Mouse (Mus musculus): ENCODE measurements around the gene Fam180a. TPM values are rescaled to one million over a fixed set of nuclear protein-coding genes. Genes with fewer than 3 reads are reported as not detected.
A peak's percentile ranks its signal among the peaks of the same experiment; 100 is the strongest.
"Not testable (repeated sequence)": the region's sequence is repeated elsewhere in the genome, so short reads cannot be mapped to it uniquely, and the experiment has no call there.

Gene Fam180a
- 0.10 and 0.18 TPM in 2 replicates for polyA plus RNA-seq (2016; fragmentation: Nextera tagmentation; extraction: Ambion mirVana)

DNA sequence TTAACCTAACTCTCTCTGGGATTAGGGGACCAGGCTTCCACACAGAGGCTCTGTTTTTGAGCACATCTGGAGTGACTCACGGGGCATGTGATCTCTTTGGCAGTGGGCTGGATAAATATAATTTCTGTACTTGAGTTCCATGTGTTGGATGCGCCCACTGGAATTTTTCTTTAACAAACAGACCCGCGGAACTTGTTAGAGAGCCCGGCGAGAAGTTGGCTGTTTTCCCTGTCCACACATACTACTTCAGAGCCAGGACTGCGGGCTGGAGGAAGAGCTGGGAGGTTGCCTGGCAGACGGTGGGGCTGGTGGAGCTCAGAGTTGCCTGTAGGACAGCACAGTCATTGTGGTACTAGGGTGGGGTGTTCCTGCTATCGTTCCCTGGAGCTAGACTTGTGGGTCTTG is at the start of gene Fam180a:
TSS of gene Fam180a (minus strand) at position 31 of the 405 bp plus-strand sequence.
- Histone ChIP-seq H3K36me3 (no peaks in the 10 kb centered on the region), H3K27ac (replicated peaks) (no peak within 1 kb of the TSS), H3K9me3 (no peaks in the 10 kb centered on the region), H3K4me1 (no peaks in the 10 kb centered on the region), H3K4me2 (replicated peaks) (no peak within 1 kb of the TSS), H3K4me3 (no peak within 1 kb of the TSS), H3K27me3 (no peaks in the 10 kb centered on the region), H3K9ac (replicated peaks) (no peak within 1 kb of the TSS)
- no peak for ATAC-seq (ENCODE audit: low FRiP score, low read depth)
- 81% methylated on average over 9 of the region's 9 CpGs for WGBS

DNA sequence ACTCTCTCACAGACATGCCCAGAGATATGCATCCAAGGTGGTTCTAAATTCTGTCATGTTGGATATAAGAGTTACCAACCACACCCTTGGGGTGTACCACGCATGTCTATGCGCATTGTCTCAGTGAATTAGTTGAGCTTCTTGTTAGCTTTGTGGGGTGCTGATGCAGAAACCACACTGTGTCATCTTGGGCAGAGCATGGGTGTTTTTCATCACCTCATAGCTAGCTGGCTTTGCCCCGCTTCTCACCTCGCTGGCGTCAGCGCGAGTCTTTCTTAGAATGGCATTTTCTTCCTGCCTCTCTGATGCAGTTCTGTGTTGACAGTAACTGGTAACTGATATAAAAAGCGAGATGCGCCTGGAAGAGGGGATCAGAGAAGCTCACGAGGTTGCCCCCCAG is 48.1 kb upstream of the Fam180a start:
- H3K4me1 ChIP-seq, result no peaks in the 10 kb centered on the region
- H3K27ac ChIP-seq (replicated peaks), result no peak overlapping the region
- H3K36me3 ChIP-seq, result no peaks in the 10 kb centered on the region
- no peaks in the 10 kb centered on the region for H3K9me3 ChIP-seq
- no peak overlapping the region for H3K9ac ChIP-seq (replicated peaks)
- H3K27me3 ChIP-seq, result no peaks in the 10 kb centered on the region
- no peak overlapping the region for H3K4me2 ChIP-seq (replicated peaks)
- H3K4me3 ChIP-seq, result no peak overlapping the region
- ATAC-seq (ENCODE audit: low FRiP score, low read depth), result no peak
- 93% methylated on average over 10 of the region's 10 CpGs for WGBS

DNA sequence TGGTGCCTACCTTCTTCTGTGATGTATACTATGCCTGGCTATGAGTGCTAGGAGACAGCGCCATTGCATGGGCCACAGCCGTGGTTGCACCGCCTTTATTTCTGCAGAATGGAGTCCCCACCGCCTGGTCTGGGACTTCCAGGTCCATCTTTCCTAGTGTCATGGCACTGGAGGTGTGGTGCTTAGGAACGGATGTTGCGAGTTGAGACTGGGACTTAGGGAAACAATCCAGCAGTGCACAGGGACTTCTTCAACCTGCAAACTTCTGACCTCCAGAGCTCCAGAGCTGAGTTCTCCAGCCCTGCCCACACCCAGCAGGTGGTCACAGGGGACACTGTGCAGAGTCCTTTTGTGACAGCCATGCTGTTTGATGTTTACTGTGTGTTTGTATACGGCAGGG is 44.4 kb upstream of the Fam180a start:
- Histone ChIP-seq H3K9me3 (no peaks in the 10 kb centered on the region), H3K4me1 (no peaks in the 10 kb centered on the region), H3K27me3 (no peaks in the 10 kb centered on the region), H3K4me3 (no peak overlapping the region), H3K4me2 (replicated peaks) (no peak overlapping the region), H3K36me3 (no peaks in the 10 kb centered on the region), H3K27ac (replicated peaks) (no peak overlapping the region), H3K9ac (replicated peaks) (no peak overlapping the region)
- 93% methylated on average over 7 of the region's 7 CpGs for WGBS
- no peak for ATAC-seq (ENCODE audit: low FRiP score, low read depth)

DNA sequence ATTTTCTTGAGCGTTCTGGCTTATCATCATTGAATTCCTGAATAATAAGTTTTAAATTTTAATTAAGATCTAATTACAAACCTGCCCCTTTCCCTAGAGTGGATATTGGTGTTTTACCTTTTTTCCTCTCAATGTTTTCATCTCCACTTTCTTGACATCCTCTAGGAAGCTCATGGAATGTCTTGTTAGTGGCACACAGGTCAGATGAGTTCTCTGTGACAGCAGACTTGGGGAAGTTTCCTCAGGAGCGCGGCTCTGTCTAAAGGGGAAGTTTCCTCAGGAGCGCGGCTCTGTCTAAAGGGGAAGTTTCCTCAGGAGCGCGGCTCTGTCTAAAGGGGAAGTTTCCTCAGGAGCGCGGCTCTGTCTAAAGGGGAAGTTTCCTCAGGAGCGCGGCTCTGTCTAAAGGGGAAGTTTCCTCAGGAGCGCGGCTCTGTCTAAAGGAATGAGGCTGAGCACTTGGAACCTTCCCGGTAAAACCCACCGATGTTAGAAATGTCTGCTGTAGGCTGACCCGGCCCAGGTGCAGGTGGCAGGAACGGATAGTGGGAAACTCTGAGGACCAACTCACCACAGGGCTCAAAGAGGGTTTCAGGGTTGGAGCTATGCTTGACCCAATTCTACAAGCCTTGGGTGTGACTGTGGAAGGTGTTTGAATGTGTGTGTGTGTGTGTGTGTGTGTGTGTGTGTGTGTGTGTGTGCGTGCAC is 43.8 kb upstream of the Fam180a start:
- not testable (repeated sequence) for H3K9me3 ChIP-seq; H3K4me3 ChIP-seq; H3K4me1 ChIP-seq; H3K4me2 ChIP-seq (replicated peaks); ATAC-seq (ENCODE audit: low FRiP score, low read depth); H3K36me3 ChIP-seq; H3K9ac ChIP-seq (replicated peaks); H3K27ac ChIP-seq (replicated peaks); H3K27me3 ChIP-seq
- WGBS, result 85% methylated on average over 16 of the region's 18 CpGs

DNA sequence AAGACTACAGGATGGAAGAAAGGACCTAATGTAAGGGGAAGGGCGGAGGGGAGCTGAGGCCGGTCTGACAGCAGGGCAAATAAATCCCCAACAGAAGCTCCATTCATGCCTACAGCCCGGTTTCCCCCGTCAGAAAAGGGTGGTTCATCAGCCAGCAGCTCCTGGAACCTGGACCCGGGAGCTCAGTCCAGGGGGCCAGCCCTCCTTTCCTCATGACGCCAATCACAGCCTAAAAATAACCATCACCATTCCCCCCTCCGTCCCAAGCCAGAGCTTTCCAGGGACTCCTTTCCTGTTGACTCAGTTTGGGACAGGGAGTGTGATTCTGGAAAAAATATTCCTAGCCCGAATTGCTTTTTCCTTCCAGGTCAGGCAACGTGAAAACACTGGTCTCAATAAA is 36.7 kb upstream of the Fam180a start:
- WGBS, result 73% methylated on average over 9 of the region's 9 CpGs
- no peak overlapping the region for H3K4me3 ChIP-seq

DNA sequence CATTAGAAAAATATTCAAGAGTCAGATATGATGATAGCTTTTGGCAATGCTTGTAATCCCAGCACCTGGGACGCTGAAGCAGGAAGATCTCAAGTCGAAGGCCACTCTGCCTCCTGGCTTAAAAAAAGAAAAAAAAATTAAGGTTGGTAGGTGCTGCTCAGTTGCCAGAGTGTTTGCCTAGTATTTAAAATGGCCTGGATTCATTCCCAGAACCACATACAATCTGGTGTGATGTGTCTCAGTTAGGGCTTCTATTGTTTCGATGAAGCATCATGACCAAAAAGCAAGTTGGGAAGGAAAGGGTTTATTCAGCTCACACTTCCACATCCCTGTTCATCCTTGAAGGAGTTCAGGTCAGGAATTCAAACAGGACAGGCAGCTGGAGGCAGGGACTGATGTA is 29.4 kb upstream of the Fam180a start:
- Histone ChIP-seq H3K27ac (replicated peaks) (0 out of 2 replicates have a peak overlapping the region, but pooled peaks have one; percentile 32), H3K9me3 (no peaks in the 10 kb centered on the region), H3K27me3 (no peaks in the 10 kb centered on the region), H3K36me3 (no peaks in the 10 kb centered on the region), H3K4me3 (no peak overlapping the region), H3K4me1 (peaks cover 16% of the 10 kb centered on the region), H3K9ac (replicated peaks) (no peak overlapping the region), H3K4me2 (replicated peaks) (no peak overlapping the region)
- ATAC-seq (ENCODE audit: low FRiP score, low read depth), result no peak
- 88% methylated on average over 3 of the region's 3 CpGs for WGBS

More for the DNA sequence above, 36.7 kb upstream of the Fam180a start:
- no peaks in the 10 kb centered on the region for H3K36me3 ChIP-seq
- no peak overlapping the region for H3K4me2 ChIP-seq (replicated peaks)
- H3K9ac ChIP-seq (replicated peaks), result no peak overlapping the region
- no peaks in the 10 kb centered on the region for H3K9me3 ChIP-seq
- H3K27ac ChIP-seq (replicated peaks), result no peak overlapping the region
- no peaks in the 10 kb centered on the region for H3K27me3 ChIP-seq
- no peaks in the 10 kb centered on the region for H3K4me1 ChIP-seq
- ATAC-seq (ENCODE audit: low FRiP score, low read depth), result no peak

DNA sequence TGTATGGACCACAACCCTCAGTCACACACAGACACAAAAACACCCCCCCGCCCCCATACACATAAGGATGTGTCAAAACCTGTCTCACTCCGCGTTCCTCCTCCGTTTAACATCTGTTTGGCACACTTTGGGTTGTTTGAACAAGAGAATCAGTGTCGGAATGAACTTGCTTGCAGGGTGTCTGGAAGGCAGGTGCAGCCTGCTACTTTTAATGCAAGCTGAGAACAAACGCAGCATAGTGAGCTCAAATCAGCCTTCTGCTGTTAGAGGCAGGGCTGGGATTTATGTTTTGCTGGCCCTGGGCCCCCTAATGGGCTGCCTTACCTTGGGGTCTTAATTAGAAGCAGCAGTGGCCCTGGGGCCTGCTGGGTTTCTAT is 28.7 kb upstream of the Fam180a start:
- H3K4me1 ChIP-seq, result peaks cover 16% of the 10 kb centered on the region
- peak overlapping the region; percentile 36 for H3K4me2 ChIP-seq (replicated peaks)
- H3K27ac ChIP-seq (replicated peaks), result no peak overlapping the region
- peak; percentile 76 for ATAC-seq (ENCODE audit: low FRiP score, low read depth)
- no peak overlapping the region for H3K4me3 ChIP-seq
- no peaks in the 10 kb centered on the region for H3K9me3 ChIP-seq
- no peaks in the 10 kb centered on the region for H3K27me3 ChIP-seq
- WGBS, result 11% methylated on average over 6 of the region's 6 CpGs
- no peaks in the 10 kb centered on the region for H3K36me3 ChIP-seq
- no peak overlapping the region for H3K9ac ChIP-seq (replicated peaks)

DNA sequence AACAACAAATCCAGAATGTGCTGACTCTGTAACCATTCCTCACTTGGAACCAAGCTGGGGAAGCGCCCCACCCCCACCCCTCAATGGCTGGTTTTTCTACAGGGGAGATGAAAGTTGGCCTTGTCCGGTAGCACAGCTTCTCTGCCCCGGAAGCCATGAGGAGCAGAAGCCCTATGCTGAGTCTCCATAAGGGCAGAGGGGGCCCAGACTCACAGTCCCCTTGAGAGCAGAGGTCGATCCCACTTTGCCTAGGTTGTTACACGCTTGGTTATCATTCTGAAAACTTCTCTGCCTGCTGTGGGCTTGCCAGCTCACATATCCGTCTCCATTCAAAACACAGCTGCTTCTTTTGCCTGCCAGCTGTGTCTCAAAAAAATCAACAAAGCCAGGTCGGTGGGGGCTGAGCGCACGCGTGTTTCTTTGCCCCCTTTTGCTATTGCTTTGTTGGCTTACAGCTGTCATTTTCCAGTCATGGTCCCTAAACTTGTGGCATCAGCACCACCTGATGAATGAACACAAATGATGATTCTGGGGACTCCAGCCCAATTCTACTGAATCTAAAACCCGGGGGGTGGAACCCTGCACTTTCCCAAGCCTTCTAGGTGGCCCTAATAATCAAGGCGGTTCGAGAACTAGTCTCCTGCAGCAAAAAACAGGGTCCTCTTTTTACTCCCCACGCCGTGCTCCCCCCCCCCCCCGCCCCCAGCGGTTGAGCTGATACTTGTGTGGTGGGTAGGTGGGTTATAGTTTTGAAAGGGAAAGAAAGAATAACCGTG is 28.1 kb upstream of the Fam180a start:
- H3K4me1 ChIP-seq, result peaks cover 16% of the 10 kb centered on the region
- WGBS, result 10% methylated on average over 16 of the region's 18 CpGs
- H3K4me2 ChIP-seq (replicated peaks), result peak overlapping the region; percentile 36
- no peak overlapping the region for H3K9ac ChIP-seq (replicated peaks)
- no peak overlapping the region for H3K4me3 ChIP-seq
- no peaks in the 10 kb centered on the region for H3K27me3 ChIP-seq
- peak; percentile 39; the same call in 1 of the 2 replicates for ATAC-seq (ENCODE audit: low FRiP score, low read depth)
- no peaks in the 10 kb centered on the region for H3K36me3 ChIP-seq
- no peaks in the 10 kb centered on the region for H3K9me3 ChIP-seq
- no peak overlapping the region for H3K27ac ChIP-seq (replicated peaks)

DNA sequence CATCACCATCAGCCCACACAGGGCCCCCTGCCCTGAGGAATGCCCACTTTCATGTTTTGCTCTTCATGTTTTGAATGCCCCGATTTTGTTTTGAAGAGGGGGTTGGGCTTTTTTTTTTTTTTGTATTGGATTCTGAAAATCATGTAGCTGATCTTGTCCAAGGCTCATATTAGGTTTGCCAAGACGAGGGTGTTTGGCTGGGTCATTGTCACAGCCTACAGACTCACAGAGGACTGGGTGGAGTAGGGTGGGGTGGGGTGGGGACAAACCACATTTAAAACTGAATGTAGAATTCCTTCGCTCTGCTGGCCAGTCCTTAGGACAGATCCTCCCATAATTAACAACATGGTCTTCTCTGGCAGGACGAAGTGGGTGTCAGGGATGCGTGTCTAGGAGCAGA is 27.5 kb upstream of the Fam180a start:
- Histone ChIP-seq H3K4me3 (no peak overlapping the region), H3K27me3 (no peaks in the 10 kb centered on the region), H3K9me3 (no peaks in the 10 kb centered on the region), H3K9ac (replicated peaks) (no peak overlapping the region), H3K4me1 (peaks cover 16% of the 10 kb centered on the region), H3K4me2 (replicated peaks) (peak overlapping the region; percentile 36; the same call in 1 of the 2 replicates), H3K27ac (replicated peaks) (no peak overlapping the region), H3K36me3 (no peaks in the 10 kb centered on the region)
- ATAC-seq (ENCODE audit: low FRiP score, low read depth), result no peak
- 56% methylated on average over 5 of the region's 5 CpGs for WGBS

DNA sequence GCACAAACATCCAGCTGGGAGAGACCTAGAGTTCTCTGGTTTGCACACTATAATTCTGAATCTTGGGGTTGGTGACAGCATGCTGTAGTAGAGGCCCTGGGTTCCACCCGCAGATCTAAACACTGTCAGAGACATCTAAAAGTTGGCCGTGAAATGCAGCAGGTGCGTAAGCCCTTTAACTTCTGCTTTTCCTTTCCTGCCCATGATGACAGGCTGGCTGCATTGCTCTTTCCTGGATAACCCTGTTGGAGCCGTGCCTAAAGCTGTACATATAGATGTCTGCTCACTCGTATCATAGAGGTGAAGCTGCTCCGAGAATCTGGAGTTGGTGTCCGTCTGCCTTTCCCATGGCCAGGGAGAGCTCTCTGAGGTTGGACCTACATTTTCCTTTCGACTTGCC is 26.9 kb upstream of the Fam180a start:
- Histone ChIP-seq H3K36me3 (no peaks in the 10 kb centered on the region), H3K9ac (replicated peaks) (no peak overlapping the region), H3K27ac (replicated peaks) (no peak overlapping the region), H3K27me3 (no peaks in the 10 kb centered on the region), H3K4me1 (peaks cover 16% of the 10 kb centered on the region), H3K4me3 (no peak overlapping the region), H3K9me3 (no peaks in the 10 kb centered on the region), H3K4me2 (replicated peaks) (no peak overlapping the region)
- WGBS, result 86% methylated on average over 8 of the region's 8 CpGs
- ATAC-seq (ENCODE audit: low FRiP score, low read depth), result no peak

DNA sequence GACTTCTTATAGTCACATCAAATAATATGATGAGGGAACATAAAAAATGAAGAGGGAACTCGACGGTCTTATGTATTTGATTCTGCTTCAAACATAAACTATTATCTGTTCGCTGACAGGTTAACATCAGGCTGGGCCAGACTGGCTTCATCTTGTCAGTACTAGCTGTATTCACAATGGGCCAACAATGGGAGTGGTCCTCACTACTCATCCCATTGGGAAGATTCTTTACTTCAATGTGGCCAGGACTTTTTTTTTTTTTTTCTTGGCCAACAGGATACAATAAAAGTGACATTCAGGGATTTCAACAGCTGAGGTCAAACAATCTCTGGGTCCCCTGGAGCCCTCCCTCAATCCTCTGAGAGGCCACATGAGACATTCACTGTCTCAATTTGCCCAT is 25.9 kb upstream of the Fam180a start:
- Histone ChIP-seq H3K27ac (replicated peaks) (no peak overlapping the region), H3K9ac (replicated peaks) (no peak overlapping the region), H3K4me1 (peaks cover 16% of the 10 kb centered on the region), H3K36me3 (no peaks in the 10 kb centered on the region), H3K4me2 (replicated peaks) (no peak overlapping the region), H3K9me3 (no peaks in the 10 kb centered on the region), H3K4me3 (no peak overlapping the region), H3K27me3 (no peaks in the 10 kb centered on the region)
- 91% methylated on average over 3 of the region's 3 CpGs for WGBS
- ATAC-seq (ENCODE audit: low FRiP score, low read depth), result no peak

DNA sequence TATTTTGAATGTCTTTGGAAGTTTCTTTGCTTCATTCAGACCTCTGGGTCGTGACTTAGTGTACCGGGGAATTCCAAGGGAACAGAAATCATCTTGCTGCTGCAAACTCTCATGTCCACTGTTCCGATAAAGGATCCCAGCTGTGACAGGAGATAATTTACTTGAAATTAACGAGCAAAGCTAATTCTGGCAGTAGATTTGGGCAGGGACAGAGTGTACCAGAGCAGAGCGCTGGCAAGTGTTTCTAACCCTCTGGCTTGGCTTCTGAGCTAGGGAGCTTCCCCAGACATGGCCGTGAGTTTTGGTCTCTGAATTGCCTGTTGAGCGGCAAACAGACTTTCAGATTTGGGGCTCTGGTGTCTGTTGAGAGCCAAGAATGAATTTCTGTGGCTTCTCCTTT is 23.8 kb upstream of the Fam180a start:
- Histone ChIP-seq H3K4me3 (no peak overlapping the region), H3K9ac (replicated peaks) (no peak overlapping the region), H3K27me3 (no peaks in the 10 kb centered on the region), H3K36me3 (no peaks in the 10 kb centered on the region), H3K4me1 (peaks cover 13% of the 10 kb centered on the region), H3K4me2 (replicated peaks) (no peak overlapping the region), H3K9me3 (no peaks in the 10 kb centered on the region), H3K27ac (replicated peaks) (no peak overlapping the region)
- ATAC-seq (ENCODE audit: low FRiP score, low read depth), result no peak
- 76% methylated on average over 7 of the region's 7 CpGs for WGBS

Data from midbrain, embryonic 12.5 days (tissue).